Mouse (Mus musculus) ES-E14 (cell line): ENCODE measurements around the gene Bhlhe40. TPM values are rescaled to one million over a fixed set of nuclear protein-coding genes. Genes with fewer than 3 reads are reported as not detected.

ENCODE experiments used
- DNase-seq: peaks from one replicate; pipeline ENCODE4 v3.0.0-alpha.2; 2013; ENCODE audit warnings: low read depth, low spot score
- H3K27ac ChIP-seq: 2 replicates; pipeline ENCODE4 v1.5.1; 2012; ENCODE audit warnings: low read depth, mild to moderate bottlenecking, low read length, moderate library complexity, mixed read lengths; ENCODE audit not compliant: poor library complexity, insufficient read depth, severe bottlenecking
- H3K36me3 ChIP-seq: 2 replicates; pipeline ENCODE4 v1.6.1; 2012; ENCODE audit warnings: mild to moderate bottlenecking, low read length, moderate library complexity, mixed read lengths; ENCODE audit not compliant: control insufficient read depth, poor library complexity, insufficient read depth, severe bottlenecking
- H3K4me1 ChIP-seq, 2 experiments: fragments of 150-350 bp in 1 of 2; sonication (generic) in 1 of 2; 2 replicates each; pipeline ENCODE4 v1.6.1; 2012; ENCODE audit warnings: low read length in 2 of 2, mild to moderate bottlenecking in 1 of 2, mixed read lengths in 1 of 2; ENCODE audit not compliant: control insufficient read depth in 2 of 2, insufficient read depth in 2 of 2, poor library complexity in 1 of 2
- H3K4me3 ChIP-seq, 2 experiments: fragments of 150-350 bp in 1 of 2; sonication (generic) in 1 of 2; 2 replicates each; pipeline ENCODE4 v1.5.1; 2012; ENCODE audit warnings: low read length in 2 of 2, low read depth in 1 of 2, mild to moderate bottlenecking in 1 of 2, mixed read lengths in 1 of 2; ENCODE audit not compliant: insufficient read depth in 1 of 2, poor library complexity in 1 of 2, severe bottlenecking in 1 of 2
- H3K9ac ChIP-seq: 2 replicates; pipeline ENCODE4 v1.6.1; 2012; ENCODE audit warnings: low read depth, mild to moderate bottlenecking, low read length, mixed read lengths; ENCODE audit not compliant: poor library complexity, insufficient read depth, severe bottlenecking
- H3K9me3 ChIP-seq: fragments of 150-350 bp; sonication (generic); 2 replicates; pipeline ENCODE4 v1.6.1; 2012; ENCODE audit warnings: low read depth, mild to moderate bottlenecking, low read length; ENCODE audit not compliant: control insufficient read depth, insufficient read depth
- CHD2 ChIP-seq: IDR thresholded peaks from 2 replicates; pipeline ENCODE4 v1.6.1; 2014; ENCODE audit warnings: mild to moderate bottlenecking, low read depth, low read length, inconsistent platforms
- HCFC1 ChIP-seq: IDR thresholded peaks from 2 replicates; pipeline ENCODE4 v1.6.1; 2012; ENCODE audit warnings: low read length, inconsistent platforms, borderline replicate concordance; ENCODE audit not compliant: insufficient read depth
- MAFK ChIP-seq: IDR thresholded peaks from 2 replicates; pipeline ENCODE4 v1.6.1; 2014; ENCODE audit warnings: mild to moderate bottlenecking, low read depth, low read length, inconsistent platforms; ENCODE audit not compliant: insufficient read depth
- ZC3H11A ChIP-seq: IDR thresholded peaks from 2 replicates; pipeline ENCODE4 v1.6.1; 2012; ENCODE audit warnings: low read depth, mild to moderate bottlenecking, inconsistent platforms, low read length, borderline replicate concordance
- ZNF384 ChIP-seq: IDR thresholded peaks from 2 replicates; pipeline ENCODE4 v1.6.1; 2012; ENCODE audit warnings: low read depth, low read length, inconsistent platforms
- in situ Hi-C, 2 experiments: fragments of 600-800 bp; cut with MboI; formaldehyde crosslinking; loops; one replicate each; pipeline ENCODE4 v1.15.1; 2025; ENCODE audit warnings: low sequenced_read_pairs in 2 of 2, inconsistent platforms in 1 of 2; ENCODE audit not compliant: unreplicated experiment in 2 of 2
- total RNA-seq: library from RNA; depleted of rRNA; stranded (reverse); fragments of 300-350 nt; gene quantifications from 2 replicates; pipeline ENCODE4 v1.2.3, GENCODE M21; 2012

Bhlhe40 gene
- total RNA-seq, 1 experiment: 13.0 TPM

- peaks cover 2 to 5% of the 10 kb centered on the region in 2 experiments; a peak in 1 of 4 replicates for H3K4me1 ChIP-seq
- no peaks in the 10 kb centered on the region for H3K9me3 ChIP-seq
- TF ChIP-seq ZC3H11A: no peak
- no peak for TF ChIP-seq CHD2
- H3K4me3 ChIP-seq: peak overlapping the region; percentile 96 to 97
- H3K9ac ChIP-seq: peak overlapping the region; percentile 93
- H3K27ac ChIP-seq: peak overlapping the region; percentile 86
- peak; percentile 39 for DNase-seq
- H3K36me3 ChIP-seq: 0 out of 2 replicates have a peak, but pooled peaks cover 2% of the 10 kb centered on the region
- in situ Hi-C loops: no loop called here
These were observed 1.2 kb upstream of the Bhlhe40 start for GRCm38 (mm10) chr6:108659221-108659725.

DNA sequence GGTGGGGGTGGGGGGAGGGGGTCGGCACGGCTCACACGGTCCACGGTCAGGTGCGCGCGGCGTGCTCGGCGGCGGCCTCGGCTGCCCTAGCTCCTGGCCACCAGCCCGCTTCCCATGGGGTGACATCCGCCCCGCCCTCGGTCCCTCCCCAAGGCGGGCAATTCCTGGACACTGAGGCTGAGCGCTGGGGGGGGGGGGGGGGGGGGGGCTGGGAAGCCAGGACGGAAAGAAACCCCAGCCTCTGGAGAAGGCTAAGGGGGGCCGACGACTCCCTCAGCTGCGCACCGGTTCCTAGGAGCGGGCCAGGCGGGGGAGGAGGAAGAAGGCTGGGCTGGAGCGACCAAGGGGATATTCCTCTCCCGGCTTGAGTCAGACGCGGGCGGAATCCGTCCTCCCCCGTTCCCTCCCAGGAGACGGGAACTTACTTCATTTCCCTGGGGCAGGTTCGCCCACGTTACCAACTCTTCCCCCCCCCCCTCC is 663 bp upstream of the Bhlhe40 start:
- Histone ChIP-seq H3K27ac (peak overlapping the region; percentile 86), H3K4me3 (peak overlapping the region; percentile 96 to 97), H3K9ac (peak overlapping the region; percentile 93), H3K36me3 (peaks cover 7% of the 10 kb centered on the region; the same call in 1 of the 2 replicates), H3K9me3 (no peaks in the 10 kb centered on the region), H3K4me1 (peaks cover 2 to 5% of the 10 kb centered on the region in 2 experiments; a peak in 1 of 4 replicates)
- in situ Hi-C loops: loop anchor here in 1 of 2 experiments (10.0 kb wide), 1 partner anchor 235 kb away; no protein-coding TSS in a partner anchor
- TF ChIP-seq MAFK (no peak), CHD2 (no peak), HCFC1 (no peak), ZNF384 (no peak), ZC3H11A (no peak)
- no peak for DNase-seq

DNA sequence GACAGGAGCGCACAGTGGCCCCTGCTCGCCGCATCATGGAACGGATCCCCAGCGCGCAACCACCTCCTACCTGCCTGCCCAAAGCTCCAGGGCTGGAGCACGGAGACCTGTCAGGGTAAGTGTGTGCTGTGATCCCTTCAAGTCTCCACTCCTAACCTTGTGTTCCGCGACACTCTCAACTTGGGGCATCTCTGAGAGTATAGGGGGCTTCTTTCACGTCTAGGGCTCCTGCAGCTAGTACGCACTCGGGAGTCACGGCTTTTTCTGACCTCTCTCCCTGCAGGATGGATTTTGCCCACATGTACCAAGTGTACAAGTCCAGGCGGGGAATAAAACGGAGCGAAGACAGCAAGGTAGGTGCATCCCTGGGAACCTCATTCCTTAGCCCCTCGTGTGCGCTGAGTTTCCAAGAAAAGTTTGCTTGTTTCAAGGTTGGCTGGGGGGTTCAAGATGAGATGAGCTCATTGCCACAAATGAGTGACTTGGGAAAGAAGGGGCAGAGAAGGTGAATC is 505 bp downstream of the Bhlhe40 start:
- TF ChIP-seq ZNF384 (no peak), ZC3H11A (no peak), MAFK (no peak), CHD2 (no peak), HCFC1 (no peak)
- peak overlapping the region; percentile 77 for H3K9ac ChIP-seq
- H3K4me1 ChIP-seq: peaks cover 2 to 10% of the 10 kb centered on the region in 2 experiments; a peak in 1 of 4 replicates
- in situ Hi-C loops: loop anchor here in 1 of 2 experiments (10.0 kb wide), 1 partner anchor 236 kb away; no protein-coding TSS in a partner anchor
- H3K36me3 ChIP-seq: peaks cover 18% of the 10 kb centered on the region
- H3K9me3 ChIP-seq: no peaks in the 10 kb centered on the region
- peak overlapping the region; percentile 96 to 97 for H3K4me3 ChIP-seq
- no peak for DNase-seq
- H3K27ac ChIP-seq: no peak overlapping the region

GRCm38 (mm10) chr6:108661412-108661811 is 983 bp downstream of the Bhlhe40 start:
- peaks cover 20% of the 10 kb centered on the region for H3K36me3 ChIP-seq
- no peak overlapping the region for H3K27ac ChIP-seq
- no peaks in the 10 kb centered on the region for H3K9me3 ChIP-seq
- in situ Hi-C loops: loop anchor here in 1 of 2 experiments (10.0 kb wide), 1 partner anchor 237 kb away; no protein-coding TSS in a partner anchor
- DNase-seq: peak; percentile 65
- H3K4me3 ChIP-seq: peak overlapping the region; percentile 96 to 97
- peaks cover 2 to 10% of the 10 kb centered on the region in 2 experiments; a peak in 1 of 4 replicates for H3K4me1 ChIP-seq
- TF ChIP-seq ZNF384 (no peak), ZC3H11A (0 out of 2 replicates have a peak, but pooled peaks have one; percentile 60), CHD2 (no peak)
- H3K9ac ChIP-seq: peak overlapping the region; percentile 77

- in situ Hi-C loops: loop anchor here in 1 of 2 experiments (10.0 kb wide), 1 partner anchor 237 kb away; no protein-coding TSS in a partner anchor
- DNase-seq: no peak
- Histone ChIP-seq H3K4me1 (peaks cover 2 to 10% of the 10 kb centered on the region in 2 experiments; a peak in 1 of 4 replicates), H3K9me3 (no peaks in the 10 kb centered on the region), H3K4me3 (peak overlapping the region; percentile 96 to 97; a peak in 3 of 4 replicates), H3K36me3 (peaks cover 20% of the 10 kb centered on the region), H3K9ac (no peak overlapping the region; the same call in 1 of the 2 replicates), H3K27ac (no peak overlapping the region)
- TF ChIP-seq CHD2 (no peak), ZNF384 (no peak), HCFC1 (no peak), MAFK (no peak), ZC3H11A (no peak)
These were observed 1.5 kb downstream of the Bhlhe40 start for GRCm38 (mm10) chr6:108661890-108662289.
